Mouse (Mus musculus) adrenal gland, postnatal 14 days (tissue): ENCODE results near the gene Lin37. TPM values are rescaled to one million over a fixed set of nuclear protein-coding genes. Genes with fewer than 3 reads are reported as not detected.

Experiments
- DNase-seq: peaks from one replicate; pipeline ENCODE4 v3.0.0; 2021; ENCODE audit warnings: mixed read lengths
- total RNA-seq: library from RNA; stranded (reverse); gene quantifications from 2 replicates; pipeline ENCODE4 v1.2.3, GENCODE M21; 2021

The Lin37 gene
- total RNA-seq, 1 experiment from 2014 or later = 46.3 TPM

DNA sequence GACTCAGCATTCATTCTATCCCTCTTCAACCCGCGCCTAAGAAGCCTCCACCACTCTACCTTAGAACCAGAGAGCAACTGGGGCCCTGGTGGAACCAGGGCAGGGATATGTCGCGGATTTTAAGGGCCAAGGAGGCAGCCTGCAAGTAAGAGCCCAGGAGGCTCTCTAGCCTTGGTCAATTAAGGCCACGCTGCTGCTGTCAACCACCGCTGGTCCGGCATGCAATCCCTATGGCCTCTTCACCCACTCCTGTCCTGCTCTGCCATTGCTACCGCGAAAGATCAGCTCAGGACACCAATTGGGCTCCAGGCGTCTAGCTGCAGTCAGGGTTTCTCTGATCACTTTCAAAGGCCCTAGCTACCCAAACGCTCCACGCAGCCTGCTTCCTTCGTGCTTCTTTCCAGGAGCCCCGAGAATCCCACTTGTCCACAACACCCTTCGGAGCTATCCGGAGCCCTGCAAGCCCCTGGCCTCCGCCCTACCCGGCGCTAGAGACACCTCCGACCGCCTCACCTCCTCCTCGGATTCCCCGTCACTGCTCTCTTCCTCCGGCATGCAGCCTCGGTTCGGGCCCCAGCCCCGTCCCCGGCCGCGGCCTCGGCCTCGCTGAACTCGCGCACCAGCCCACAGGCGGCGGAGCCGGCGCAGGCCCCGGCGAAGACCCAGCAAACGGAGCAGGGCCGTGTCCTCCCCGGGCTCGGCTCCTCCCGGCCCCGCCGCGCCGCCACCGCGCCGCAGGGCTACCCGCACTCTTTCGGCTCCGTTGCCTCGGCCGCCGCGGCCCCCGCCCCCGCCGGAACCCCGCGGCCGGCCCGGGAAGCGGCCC, 28.4 kb upstream of the Lin37 start:
- peak; percentile 72 for DNase-seq

DNA sequence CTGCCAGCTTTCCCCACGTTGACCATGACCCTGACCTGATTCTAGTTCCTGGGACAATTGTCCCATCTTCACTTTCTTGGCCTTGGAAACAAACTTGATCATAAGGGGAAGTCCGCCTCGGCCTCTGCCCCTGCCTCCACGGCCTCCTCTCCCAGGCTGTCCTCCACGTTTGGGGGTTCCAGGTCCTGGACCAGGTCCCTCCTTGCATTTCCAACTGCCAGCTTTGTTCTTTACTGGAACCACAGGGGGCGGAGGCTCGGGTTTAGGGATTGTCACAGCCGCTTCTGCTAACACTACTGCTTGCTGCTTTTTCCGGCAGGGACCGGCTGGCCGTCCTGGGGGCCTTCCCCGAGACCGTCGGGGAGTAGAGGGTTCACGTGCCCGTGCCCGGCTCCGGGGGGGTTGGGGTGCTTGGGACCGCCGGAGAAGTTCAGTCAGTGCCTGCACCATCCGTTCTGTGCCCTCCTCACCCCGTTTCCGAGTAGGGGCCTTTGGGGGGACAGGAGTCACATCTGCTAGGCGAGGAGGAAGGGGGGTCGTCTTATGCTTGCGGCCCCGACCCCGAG, 26.9 kb upstream of the Lin37 start:
- no peak for DNase-seq

GRCm38 (mm10) chr7:30585170-30585569, 25.5 kb upstream of the Lin37 start:
- no peak for DNase-seq

GRCm38 (mm10) chr7:30584339-30584738, 24.7 kb upstream of the Lin37 start:
- DNase-seq = peak; percentile 64

DNA sequence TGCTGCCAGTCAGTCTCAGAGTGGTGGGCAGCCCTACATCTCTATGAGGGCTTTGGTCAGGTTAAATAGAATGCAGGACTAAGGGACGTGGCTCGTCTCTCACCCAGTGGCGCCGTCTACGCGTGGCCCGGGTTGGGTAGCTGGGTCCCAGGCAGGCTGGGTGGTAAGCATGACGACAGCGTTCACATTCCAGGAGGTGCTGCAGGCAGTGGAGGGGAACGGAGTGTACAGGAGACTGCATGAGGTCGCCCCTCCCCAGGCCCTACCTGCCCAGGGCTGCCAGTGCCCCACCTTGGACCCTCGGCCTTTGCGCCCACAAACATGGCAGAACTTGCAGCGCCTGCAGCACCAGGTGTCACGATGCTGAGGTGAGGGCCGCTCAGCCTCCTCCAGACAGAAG, 21.9 kb upstream of the Lin37 start:
- no peak for DNase-seq

GRCm38 (mm10) chr7:30579950-30580349, 20.3 kb upstream of the Lin37 start:
- no peak for DNase-seq

DNA sequence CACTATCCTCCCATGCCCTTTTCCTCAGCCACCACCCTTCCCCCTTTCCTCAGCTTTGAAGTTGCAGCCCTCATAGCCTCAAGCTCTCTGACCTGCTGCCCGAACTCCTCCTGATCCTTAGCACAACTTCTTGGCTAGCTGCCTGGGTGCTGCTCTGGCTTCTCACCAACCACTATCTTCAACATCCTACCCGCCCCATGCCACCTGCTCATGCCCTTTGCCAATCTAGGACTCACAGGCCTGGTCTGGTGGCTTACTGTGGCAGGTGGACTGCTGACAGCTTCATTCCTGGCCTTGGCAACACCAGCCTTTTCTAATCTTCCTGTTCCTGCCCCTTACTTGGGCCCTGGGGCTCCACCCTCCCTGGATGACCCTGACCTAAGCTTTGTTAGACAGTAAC, 13.3 kb upstream of the Lin37 start:
- peak; percentile 77 for DNase-seq

GRCm38 (mm10) chr7:30572389-30572788, 12.8 kb upstream of the Lin37 start:
- peak; percentile 8 for DNase-seq

- peak; percentile 16 for DNase-seq
Observed at GRCm38 (mm10) chr7:30567555-30567954, 7.9 kb upstream of the Lin37 start.

DNA sequence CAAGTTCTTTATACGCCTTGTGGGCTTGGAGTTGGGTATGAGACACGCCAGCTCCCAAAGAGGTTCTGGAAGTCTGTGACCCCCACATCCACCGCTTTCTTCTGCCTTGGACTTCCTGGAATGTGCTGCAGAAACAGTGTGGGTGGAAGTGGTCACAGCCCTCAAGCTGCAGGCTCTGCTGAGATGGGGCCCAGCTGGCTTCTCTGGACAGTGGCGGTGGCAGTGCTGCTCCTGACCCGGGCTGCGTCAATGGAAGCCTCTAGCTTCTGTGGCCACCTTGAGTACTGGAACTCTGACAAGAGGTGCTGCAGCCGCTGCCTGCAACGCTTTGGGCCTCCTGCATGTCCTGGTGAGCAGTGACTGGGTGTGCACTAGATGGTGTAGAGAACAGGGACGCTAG, 6.4 kb upstream of the Lin37 start:
- no peak for DNase-seq

GRCm38 (mm10) chr7:30564970-30565571, 5.4 kb upstream of the Lin37 start, which contains the start of gene Igflr1:
TSS of gene Igflr1 (plus strand) at chr7:30565427.
- no peak for DNase-seq

GRCm38 (mm10) chr7:30563906-30564280, 4.3 kb upstream of the Lin37 start:
- peak; percentile 36 for DNase-seq

GRCm38 (mm10) chr7:30563117-30563905, 3.7 kb upstream of the Lin37 start, which contains the start of the genes U2af1l4, Gm49396 and Psenen:
TSS of gene U2af1l4 (plus strand) at chr7:30563301.
TSS of gene Gm49396 (plus strand) at chr7:30563344.
TSS of gene Psenen (minus strand) at chr7:30563627.
- DNase-seq = peak; percentile 98

DNA sequence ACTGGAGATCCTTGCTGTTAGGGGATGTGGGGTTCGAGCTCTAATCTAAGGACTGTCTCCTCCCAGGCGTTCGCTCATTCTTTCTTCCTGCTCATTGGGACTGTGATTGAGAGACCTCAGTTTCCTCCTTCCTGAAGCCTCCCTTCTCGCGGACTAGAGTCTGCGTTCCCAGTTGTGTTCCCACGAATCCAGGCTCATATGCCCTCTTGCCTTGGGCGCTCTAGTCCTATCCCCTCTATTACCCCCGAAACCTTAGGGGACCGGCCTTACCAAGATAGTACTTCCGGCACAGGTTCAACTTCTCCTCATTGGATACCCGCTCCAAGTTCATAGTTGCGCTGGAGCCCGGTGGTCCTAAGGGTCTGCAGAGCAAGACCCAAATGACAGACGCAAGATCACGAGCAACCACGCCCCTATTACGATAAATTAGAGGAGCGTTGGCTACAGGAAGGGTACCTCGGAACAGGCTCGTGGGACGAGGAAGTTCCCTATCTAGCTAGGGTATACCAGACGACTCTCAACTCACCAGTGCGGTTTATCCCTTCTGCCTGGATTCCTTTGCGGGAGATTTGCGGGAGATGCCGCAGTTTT, 3.0 kb upstream of the Lin37 start:
- peak; percentile 35 for DNase-seq

DNA sequence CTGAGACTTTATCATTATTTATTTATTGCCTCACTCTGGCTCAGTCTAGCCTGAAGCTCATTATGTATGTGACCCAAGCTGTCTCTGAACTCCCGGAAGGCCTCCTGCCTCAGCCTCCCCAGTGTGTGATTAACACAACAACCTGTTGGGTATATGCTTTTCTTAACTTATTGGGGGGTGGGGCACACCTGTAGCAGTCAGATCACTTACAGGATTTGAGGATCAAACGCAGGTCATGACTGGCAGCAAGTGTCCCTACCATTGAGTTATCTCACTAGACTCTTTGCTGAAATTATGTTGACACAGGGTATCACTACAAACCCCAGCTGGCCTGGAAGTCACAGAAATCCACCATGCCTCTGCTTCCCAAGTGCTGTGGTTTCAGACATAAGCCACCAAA, 658 bp upstream of the Lin37 start:
- DNase-seq = no peak

DNA sequence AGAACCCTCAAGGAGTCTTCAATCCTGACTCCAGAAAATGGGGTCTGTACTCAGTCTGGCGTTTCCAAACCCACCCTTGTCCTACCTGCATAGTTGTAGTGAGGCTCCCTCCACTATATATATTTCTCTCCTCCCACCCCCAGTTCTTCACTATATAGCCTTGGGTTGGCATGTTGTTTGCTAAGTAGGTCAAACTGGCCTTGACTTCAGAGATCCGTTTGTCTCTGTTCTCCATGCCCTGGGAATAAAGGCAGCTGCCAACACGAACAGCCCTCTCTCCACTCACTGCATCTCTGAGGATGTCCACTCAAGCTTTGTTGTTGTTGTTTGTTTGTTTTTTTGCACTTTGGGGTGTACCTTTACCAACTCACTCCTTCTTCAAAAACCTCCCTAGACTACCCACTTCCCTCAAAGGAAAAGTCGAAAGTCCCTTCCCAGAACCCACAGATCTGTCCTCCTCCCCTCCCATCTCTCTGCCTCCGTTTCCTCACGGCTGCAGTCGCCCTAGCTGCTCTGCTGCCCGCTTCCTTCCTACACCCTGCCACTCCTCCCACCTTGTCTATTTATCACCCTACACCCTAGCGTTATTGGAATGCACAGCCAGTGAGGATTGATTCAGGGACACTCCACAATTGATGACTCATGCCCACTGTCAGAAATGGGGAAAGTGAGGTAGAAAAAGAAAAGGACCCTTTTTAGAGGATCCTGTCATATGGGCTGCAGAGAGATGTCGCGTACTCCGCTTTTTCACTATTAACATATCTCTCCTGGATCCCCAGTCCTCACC, 789 bp downstream of the Lin37 start:
- DNase-seq = no peak

- peak; percentile 43 for DNase-seq
Observed at GRCm38 (mm10) chr7:30557901-30558514, 1.6 kb downstream of the Lin37 start.

GRCm38 (mm10) chr7:30556894-30557536, 2.6 kb downstream of the Lin37 start:
- peak; percentile 39 for DNase-seq

DNA sequence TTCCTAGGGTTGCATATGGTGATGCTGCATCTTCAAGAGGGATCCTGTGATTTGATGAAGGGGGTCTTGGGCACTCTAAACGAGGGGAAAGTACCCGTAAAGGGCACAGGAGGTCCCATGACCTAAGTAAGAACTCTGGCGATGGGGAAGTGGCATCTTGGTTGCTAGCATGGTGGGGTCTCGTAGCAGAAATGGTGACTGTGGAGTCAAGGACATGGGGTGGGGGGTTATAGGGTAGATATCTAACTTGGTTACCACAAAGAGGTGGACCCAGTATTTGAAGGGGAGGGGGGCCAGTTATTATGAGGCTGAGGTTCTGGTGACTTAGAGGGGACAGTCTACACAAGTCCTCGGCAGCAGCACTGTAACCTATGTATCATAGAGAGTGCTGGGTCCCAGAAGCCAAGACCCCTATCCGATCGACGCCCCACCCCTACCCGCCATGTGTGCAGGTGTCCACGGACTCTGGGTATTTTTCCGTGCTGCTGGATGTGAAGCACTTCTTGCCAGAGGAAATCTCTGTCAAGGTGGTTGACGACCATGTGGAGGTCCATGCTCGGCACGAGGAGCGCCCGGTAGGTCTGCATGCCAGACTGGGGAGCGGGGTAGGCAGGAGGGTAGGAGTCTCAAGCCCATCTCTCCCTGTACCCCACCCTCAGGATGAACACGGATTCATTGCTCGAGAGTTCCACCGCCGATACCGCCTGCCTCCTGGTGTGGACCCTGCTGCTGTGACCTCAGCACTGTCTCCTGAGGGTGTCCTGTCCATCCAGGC, 5.6 kb downstream of the Lin37 start:
- no peak for DNase-seq
